Mouse (Mus musculus): ENCODE measurements around the gene Zbtb3. TPM values are rescaled to one million over a fixed set of nuclear protein-coding genes. Genes with fewer than 3 reads are reported as not detected.

Gene Zbtb3
- 3.5 and 3.7 TPM in 2 replicates for polyA plus RNA-seq (2015; fragmentation: Nextera tagmentation; extraction: Ambion mirVana)

GRCm38 (mm10) chr19:8802130-8802821, at the start of gene Zbtb3:
Gene Zbtb3 (plus strand): TSS chr19:8802555.

GRCm38 (mm10) chr19:8756635-8757387, 45.5 kb upstream of the Zbtb3 start, which contains the start of gene Nxf1:
Gene Nxf1 (plus strand): TSS chr19:8757073.

GRCm38 (mm10) chr19:8770567-8771270, 31.6 kb upstream of the Zbtb3 start, which contains the start of gene Tmem223:
Gene Tmem223 (plus strand): TSS chr19:8770996.

GRCm38 (mm10) chr19:8774086-8774835, 28.1 kb upstream of the Zbtb3 start, which contains the start of gene Tmem179b:
Gene Tmem179b (minus strand): TSS chr19:8774467.

GRCm38 (mm10) chr19:8786008-8786781, 16.2 kb upstream of the Zbtb3 start, which contains the start of gene Taf6l:
Gene Taf6l (minus strand): TSS chr19:8786417.

GRCm38 (mm10) chr19:8798264-8798946, 4.0 kb upstream of the Zbtb3 start, which contains the start of gene Polr2g:
Gene Polr2g (minus strand): TSS chr19:8798577.

GRCm38 (mm10) chr19:8818801-8819595, 16.6 kb downstream of the Zbtb3 start, which contains the start of gene Ttc9c:
Gene Ttc9c (minus strand): TSS chr19:8819333.

GRCm38 (mm10) chr19:8819596-8820423, 17.5 kb downstream of the Zbtb3 start, which contains the start of gene Hnrnpul2:
Gene Hnrnpul2 (plus strand): TSS chr19:8820010.

GRCm38 (mm10) chr19:8829660-8830059, 27.3 kb downstream of the Zbtb3 start, which contains the start of gene AC129217.1:
Gene AC129217.1 (plus strand): TSS chr19:8829773.

GRCm38 (mm10) chr19:8837251-8837791, 35.0 kb downstream of the Zbtb3 start, which contains the start of gene Bscl2:
Gene Bscl2 (plus strand): TSS chr19:8837467.

GRCm38 (mm10) chr19:8839103-8839907, 37.0 kb downstream of the Zbtb3 start, which contains the start of gene Gng3:
Gene Gng3 (minus strand): TSS chr19:8839194.

GRCm38 (mm10) chr19:8850402-8850901, 48.1 kb downstream of the Zbtb3 start, which contains the start of gene Lrrn4cl:
Gene Lrrn4cl (plus strand): TSS chr19:8850768.

All from adrenal gland, postnatal 0 days (tissue).